Mouse (Mus musculus): ENCODE measurements at regions not wholly inside any gene's neighbourhood (a gene's known extent, or its start where the extent isn't known, plus 50 kb on each side); places are given as distances from the start of the nearest gene placed in this dataset.
A peak's percentile ranks its signal among the peaks of the same experiment; 100 is the strongest.

DNA sequence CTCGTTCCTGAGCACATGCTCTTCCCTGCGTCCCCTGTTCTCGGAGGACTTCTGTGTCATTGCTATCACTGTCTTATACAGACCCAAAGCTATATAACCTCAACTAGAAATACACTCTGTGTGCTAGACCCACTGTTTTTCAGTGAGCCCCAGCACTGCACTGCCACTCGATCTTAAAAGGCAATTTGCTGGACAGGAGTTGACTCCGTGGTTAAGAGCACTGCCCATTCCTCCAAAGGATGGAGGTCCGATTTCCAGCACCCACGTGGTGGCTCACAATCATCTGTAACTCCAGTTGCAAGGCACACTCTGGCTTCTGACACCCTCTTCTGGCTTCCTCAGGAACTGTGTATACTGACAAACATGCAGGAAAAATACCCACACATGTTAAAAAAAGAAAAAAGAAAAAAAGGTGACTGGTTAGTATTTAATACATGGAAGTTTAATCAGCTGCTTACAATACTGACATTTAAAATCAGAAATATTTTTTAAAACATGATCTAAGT is 188.3 kb upstream of the Mkln1 start:
- TF ChIP-seq CTCF (IDR thresholded peaks at IDR 0.05; ENCODE audit: insufficient read depth, low read length) (0 out of 2 replicates have a peak, but pooled peaks have one; percentile 9), POLR2A (IDR thresholded peaks at IDR 0.05; ENCODE audit: borderline replicate concordance, extremely low read depth, low read depth, low read length) (no peak)

Data from lung, adult 2 months (tissue).